Mouse (Mus musculus): ENCODE data around the gene Tcf7.

The Tcf7 gene

DNA sequence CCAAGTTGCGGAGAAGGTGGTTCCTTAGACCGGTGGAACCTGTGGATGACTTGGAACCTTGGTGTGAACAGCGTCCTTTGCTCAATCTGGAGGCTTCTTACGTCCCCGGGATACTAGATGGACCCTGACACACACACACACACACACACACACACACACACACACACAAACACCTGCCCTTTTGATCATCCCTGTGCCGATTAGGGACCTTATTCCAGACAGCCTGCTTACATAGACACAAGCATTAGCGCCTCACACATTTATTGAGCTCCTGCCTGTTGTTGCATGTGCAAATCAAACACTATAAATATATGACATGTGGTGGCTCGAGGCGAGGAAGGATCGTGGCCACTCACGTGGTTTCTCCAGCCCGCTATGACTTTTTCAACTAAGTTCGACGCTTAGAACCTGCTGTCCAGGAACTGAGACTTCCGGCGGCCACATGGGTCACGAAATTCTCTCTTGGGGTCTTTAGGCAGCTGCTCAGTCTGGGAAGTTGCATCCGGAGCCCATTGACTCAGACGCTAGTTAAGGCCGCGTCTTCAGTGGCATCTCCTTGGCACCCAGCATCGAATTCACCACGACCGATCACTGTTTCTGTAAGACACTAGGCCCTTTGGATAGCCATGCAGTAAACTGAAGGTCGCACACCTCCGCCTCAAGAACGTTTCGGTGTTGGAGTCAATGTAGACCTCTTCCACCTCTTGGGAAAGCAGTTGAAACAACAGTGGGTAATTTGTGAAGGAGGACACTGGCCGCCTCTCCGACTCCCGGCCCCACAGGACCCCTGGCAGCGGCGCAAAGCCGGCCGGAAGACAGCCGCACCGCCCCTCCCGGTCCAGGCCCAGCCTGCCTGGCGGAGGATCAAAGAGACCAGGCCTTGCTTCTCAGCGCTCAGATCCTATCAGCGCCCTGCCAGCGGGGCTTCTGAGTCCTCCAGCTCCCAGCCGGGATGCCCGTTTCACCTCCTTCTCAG is 1.1 kb upstream of the Tcf7 start:
- DNase-seq (ENCODE audit: low spot score): peak; percentile 62

DNA sequence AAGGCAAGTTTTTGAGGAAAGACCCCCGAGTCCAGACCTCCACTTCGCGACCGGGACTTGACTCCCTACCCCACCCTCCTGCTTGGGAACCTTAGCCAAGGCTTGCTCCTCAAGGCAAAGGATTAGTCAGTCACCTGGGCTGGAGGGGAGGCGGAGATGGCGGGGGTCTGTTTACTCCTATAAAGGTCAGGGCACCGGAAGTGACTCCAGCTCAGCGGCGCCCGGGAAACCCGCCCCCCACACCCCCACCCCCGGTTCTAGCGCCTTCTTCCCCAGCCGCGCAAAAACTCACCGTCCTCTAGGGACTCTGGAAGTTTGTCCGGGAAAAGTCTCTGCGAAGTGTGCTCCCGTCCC is 417 bp downstream of the Tcf7 start:
- no peak for DNase-seq (ENCODE audit: low spot score)

DNA sequence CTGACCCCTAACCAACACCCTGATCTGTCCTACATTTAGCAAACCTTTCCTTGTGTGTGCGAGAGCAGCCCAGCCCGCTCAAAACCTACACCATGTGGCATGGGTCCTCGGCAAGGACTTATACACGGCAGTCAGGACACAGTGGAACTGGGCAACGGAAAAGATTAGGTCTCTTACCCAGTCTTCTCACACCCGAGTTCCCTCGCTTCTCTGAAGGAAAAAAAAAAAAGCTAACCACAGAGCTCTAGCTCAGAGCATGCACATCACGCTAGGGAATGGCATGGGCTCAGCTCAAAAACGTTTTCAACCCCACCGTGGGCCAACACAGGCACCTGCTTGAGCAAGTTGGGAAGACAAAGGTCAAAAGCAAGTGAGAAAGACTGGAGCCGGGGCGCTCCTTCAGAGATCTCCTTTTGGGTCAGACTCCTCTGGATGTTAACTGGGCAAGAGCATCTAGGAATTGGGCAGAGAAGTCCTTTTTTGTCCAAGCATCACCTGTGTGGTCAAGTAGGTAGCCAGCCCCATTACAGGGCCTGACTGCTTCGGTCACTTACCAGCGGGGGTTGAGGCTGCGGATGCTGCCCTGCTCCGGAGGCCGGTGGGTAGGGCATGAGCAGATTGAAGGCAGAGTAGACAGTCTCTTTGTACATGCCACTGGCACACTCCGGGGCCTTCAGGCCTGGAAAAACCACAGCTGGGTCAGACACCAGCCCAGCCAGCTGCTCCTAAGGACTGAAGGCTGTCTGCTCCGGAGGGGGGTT is 1.1 kb downstream of the Tcf7 start:
- no peak for DNase-seq (ENCODE audit: low spot score)

DNA sequence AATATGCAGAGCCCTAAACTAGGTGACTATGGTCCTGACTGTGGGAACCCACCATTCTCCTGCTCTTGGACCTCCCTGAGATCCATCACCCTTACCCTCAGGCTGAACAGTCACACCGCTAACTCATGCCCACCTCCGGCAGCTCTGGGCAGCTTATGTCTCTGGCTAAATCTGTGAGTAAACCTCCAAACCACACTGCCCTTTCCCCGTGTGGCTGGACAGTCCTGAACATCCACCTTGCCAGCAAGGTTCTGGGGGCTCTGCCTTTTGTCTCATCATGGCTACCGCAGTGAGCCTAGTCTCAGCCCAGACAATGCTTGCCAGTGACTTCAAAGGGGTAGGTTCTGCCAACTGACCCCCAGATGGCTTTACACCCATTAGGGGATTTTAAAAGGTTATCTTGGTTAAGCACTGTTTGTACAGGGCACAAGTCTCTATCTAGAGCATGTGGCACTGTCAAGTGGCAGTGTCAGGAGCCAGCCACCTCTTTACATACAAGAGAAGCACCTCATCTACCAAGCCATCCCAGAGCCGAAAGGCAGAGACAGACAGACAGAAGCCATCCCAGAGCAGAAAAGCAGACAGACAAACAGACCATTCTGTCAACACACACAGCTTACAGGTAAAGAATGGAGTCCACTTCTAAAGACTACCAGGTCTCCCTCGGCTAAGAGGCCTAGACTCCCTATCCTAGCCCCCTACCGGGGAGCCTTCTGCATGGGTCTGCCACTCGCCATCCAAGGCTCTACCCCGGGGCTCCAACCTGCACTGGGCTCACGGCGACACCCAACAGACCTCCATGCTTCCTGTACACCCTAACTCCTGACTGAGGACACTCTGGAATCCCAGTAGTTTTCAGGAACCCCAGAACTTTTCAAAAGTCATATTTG is 2.0 kb downstream of the Tcf7 start:
- no peak for DNase-seq (ENCODE audit: low spot score)

DNA sequence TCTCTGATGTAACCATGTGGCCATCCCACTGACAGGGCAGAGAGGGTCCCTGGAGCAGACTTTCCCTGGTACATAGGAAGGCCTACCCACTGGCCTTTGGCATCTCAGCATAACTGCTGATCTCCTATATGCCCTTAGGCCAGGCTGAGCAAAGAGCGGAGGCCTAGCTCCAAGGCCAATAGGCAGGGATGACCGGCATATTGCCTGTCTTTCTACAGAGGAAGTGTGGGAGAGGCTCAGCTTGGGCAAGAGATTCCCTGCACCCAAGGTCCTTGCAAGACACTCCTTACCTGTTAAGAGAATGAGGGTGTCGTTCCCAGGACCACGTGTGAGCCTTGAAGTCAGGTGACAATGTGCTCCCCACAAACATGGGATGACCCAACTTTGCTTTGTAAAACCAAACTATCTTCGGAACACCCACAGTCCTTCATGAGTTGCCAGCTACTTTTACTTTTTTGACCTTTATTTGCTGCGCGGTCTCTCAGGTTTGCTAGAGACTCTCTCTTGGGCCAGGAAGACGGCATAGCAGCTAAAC is 3.1 kb downstream of the Tcf7 start:
- no peak for DNase-seq (ENCODE audit: low spot score)

DNA sequence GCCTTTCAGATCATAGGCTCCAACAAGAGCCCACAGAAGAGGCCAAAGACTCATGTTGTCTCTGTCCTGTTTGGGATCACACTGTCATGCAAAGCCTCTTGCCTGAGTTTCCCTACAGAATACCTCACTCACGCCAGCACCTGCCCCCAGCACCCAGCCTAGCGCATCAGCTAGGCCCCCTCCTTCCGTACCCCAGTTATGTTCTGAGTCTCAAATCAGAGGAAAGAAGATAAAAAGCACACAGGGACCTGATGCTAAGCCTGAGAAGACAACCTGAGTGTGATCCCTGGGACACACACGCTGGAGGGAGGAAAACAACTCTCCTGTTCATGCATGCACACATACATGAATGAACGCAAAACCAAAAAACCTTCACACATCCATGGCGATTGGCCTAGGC is 3.8 kb downstream of the Tcf7 start:
- DNase-seq (ENCODE audit: low spot score): no peak

DNA sequence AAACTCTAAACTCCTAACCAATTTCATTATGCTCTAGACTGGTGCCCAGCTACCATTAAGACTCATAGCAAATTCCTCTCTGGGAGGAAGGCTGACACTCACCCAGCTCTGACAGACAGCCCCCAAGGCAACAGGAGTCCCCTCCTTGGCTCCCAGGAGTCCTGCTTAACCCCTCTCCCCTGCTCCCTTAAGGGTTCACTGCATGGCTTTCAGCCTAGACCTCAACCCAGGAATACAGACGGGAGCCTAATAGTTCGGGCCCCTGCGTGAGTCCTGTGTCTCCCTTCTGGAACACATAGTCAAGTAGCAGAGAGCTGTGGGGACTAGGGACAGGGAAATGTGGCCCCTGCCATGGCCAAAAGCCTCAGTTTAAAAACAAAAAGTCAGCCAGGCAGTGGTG is 4.7 kb downstream of the Tcf7 start:
- no peak for DNase-seq (ENCODE audit: low spot score)

DNA sequence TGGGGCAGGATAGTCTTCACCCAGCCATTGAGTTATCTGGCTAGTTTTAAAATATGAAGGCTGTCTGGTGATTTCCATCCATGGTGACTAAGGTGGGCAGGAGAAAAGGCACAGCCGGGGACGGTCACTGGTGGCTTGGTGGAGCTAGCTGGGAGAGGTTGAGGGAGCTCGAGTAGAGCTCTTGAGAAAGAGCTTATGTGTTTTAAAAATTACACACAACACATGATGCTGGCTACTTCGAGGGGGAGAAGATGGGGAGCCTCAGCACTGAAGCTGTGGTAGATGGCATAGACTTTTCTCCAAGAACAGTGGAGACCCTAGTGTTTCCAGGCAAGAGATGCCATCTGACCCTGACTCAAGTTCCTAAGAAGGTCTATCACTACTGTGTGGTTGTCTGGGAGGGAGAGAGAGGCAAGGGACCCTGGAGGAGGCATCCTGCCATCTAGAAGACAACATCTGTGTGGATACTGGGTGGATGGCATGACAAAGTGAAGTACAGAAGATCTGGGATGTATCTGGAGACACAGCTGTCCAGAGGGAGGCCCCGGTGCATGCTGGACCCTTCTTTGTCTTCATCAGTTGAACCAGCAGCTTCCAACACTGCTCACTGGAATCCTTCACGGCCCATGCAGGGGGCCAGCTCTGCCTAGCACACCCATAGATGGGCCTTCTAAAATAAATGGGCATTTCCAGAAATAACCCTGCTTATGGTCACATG is 5.2 kb downstream of the Tcf7 start:
- no peak for DNase-seq (ENCODE audit: low spot score)

DNA sequence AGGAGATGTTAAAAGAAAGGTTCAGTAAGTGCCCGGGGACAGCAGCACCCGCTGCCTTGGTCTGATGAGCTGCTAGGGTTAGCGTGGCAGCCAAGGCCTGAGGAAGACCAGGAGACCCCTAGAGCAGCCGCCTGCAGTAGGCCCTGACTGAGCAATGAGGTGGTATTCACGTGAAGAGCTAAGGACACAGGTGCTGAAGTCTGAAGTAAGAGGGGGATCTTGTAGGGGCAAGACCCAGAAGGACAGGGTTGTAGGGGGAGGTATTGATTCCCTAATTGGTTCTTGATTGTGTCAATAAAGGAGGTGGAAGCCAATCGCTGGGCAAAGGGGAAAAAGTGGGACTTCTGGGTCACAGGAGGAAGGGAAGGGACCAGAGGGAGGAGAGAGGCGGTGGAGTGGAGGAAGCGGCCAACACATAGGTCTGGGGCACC is 5.8 kb downstream of the Tcf7 start:
- no peak for DNase-seq (ENCODE audit: low spot score)

DNA sequence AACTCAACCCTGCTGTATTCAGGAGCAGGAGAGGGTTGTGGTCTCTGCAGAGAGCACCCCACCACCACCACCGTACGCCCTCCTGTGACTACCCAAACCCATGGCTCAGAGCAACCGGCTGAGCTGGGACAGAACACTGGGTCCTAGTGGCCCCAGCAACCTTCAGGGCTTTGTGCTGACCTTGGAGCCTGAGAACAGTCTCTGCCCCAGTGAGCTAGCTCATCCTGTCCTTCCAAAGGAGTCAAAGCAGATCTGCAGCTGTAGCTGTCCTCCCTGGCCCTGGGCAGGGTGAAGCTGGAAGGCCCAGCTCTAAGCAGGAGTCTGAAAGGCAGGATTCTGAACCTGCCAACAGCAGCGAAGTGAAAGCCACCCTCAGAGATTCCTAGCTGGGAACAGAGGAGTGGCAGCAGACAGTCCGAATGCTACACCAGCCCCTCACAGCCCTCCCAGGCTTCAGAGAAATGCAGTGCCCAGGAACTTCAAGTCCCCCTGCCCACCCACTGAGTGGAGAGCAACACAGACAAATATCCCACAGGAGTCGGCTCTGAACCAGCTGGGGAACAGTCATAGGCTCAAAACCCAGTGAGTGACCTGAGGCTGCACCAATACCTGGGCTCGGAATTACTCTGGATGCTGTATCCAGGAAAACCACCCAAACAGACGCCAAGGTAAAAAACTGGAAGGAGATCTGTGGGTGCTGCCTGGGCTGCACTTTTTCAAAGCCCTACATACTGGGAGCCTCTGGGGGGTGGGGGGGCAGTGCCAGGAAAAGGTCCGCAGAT is 6.8 kb downstream of the Tcf7 start:
- peak; percentile 72 for DNase-seq (ENCODE audit: low spot score)

DNA sequence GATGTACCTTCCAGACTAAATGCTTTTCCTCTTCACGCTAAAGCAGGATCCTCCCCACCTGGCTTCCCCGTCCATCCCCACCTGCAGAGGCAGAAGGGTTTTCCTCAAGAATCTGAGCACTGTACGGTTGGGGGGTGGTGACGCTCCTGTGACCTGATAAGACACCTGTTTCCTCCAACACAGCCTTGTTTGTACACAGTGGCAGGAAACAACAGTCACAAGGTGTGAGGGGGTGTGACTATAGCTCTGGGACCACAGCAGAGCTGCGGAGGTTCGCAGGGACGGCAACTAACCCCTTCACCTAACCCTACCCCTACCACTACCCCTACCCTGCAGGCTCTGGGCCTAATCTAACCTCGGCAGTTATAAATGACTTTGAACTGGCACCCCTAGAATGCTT is 7.4 kb downstream of the Tcf7 start:
- no peak for DNase-seq (ENCODE audit: low spot score)

DNA sequence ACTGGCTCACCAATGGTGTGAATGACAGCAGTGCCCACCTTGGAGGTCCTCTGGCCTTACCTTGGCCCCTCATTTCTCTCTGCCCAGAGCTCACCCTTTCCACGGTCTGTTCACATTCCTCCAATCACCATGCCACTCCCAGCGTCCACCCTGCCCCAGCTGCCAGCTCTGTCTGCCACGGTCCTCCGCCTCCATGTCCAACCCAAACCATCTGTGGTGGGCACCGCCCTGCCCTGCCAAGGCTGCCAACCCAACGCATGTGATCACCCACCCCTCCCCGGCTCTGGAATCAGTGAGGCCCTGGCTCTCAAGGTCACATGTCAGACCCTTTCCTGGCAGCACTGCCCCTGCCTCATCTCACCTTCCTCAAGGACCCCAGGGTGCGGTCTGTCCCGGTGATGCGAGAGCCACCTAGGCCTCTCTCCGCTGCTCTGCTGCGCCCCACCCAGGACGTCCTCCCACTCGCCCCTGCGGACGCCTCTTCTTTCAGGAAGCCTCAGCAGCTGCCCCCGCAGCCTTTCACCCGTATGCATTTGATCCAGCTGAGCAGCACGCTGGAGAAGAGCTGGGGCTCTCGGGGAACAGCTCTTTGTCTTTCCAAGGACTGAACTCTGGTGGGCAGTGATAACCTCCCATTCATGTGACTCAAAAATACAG is 8.2 kb downstream of the Tcf7 start:
- peak; percentile 37 for DNase-seq (ENCODE audit: low spot score)

DNA sequence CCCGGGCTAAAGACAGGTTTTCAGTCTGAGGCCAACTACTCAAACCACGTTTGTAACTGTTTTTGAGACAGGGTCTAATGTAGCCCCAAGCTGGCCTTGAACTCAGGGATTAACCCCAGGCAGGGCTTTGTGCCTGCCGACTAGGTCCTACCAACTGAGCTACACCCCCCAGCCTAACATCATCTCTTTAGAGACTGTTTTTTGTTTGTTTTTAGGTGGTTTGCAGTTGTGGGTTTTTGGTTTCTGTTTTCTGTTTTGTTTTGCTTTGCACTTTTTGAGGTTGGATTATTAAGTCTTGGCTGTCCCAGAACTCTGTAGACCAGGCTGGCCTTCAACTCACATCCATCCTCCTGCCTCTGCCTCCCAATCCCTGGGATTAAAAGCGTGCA is 8.9 kb downstream of the Tcf7 start:
- DNase-seq (ENCODE audit: low spot score): no peak

DNA sequence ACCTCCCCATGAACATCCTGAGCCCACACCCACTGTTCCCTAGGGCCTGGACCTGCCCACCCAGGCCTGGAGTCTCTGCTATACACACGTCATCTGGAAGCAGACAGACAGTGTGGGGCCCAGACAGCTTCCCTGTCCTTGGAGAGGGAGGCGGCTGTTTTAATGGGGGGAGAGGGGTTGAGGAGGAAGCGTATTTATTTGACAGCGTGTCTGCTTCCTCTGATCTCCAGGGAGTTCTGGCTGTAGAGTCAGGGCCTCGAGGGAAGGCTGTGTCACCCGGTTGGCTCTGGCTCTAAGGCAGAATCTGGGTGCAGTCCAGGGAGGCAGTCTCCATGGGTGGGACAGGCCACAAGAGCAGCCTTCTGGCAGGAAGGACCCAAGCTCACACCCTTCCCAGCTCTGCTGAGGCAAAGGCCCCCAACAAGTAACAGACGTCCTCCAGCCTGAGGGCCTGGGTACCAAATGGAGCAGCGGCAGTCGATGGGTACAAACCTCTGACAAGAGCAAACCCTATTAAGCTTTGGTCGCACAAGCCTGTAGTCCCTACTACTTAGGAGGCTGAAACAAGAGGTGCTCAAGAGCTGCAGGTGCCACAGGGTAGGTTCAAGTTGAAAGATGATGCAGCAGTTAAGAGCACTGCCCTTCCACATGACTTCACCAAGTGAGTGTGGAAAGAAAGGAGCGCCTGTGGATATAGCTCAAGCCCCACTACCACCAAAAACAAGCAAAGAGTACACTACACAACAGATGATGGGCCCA is 9.5 kb downstream of the Tcf7 start:
- DNase-seq (ENCODE audit: low spot score): no peak

DNA sequence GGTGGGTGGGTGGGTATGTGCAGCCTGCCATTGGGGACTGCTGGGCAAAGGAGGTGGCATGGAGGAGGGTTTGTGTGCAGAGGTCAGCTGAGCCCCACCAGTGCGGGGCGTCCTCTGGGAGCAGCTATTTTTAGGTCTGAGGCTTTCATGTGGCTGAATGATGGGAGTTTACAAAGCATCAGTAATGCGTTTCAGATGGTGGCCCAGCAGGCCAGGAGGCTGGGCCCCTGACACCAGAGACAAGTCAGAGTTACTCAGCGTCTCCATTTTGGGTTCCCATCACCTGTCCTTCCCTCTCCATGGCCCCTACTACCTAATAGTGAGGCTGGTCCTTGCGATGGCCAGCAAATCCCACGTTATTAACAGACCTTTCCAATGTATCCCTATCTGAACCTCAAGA is 10.2 kb downstream of the Tcf7 start:
- DNase-seq (ENCODE audit: low spot score): no peak

DNA sequence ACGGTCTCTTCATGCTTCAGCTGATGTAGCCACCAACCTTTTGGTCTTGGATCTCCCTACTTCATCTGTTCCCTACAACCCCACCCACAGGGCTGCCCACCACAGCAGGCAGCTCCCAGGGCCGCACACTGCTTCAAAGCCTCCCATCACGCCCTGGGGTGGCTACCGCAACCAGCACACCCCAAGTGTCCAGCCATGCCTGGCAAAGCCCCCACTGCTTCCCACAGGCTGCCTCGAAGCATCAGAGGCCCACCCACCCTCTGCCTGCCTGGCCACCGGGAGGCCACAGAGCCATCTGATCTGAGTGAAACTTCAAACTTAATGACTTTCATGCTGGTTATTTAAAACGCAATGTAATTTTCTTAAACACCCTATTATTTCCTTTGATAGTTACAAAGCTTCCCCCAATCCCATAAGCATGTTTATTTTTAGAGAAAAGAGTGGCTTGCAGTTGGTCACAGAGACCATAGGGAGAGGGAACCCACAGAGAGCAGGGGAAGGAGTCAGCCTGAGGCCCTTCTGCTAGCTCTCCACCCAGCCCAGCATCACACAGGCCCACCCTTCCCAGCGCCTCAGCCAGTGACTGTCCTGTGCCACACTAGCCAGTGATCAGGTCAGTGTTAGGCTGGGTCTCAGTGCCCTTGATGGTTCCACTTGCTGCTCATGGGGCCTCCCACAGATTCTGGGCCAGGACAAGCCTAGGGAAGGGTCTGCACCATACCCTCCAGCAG is 10.9 kb downstream of the Tcf7 start:
- no peak for DNase-seq (ENCODE audit: low spot score)

DNA sequence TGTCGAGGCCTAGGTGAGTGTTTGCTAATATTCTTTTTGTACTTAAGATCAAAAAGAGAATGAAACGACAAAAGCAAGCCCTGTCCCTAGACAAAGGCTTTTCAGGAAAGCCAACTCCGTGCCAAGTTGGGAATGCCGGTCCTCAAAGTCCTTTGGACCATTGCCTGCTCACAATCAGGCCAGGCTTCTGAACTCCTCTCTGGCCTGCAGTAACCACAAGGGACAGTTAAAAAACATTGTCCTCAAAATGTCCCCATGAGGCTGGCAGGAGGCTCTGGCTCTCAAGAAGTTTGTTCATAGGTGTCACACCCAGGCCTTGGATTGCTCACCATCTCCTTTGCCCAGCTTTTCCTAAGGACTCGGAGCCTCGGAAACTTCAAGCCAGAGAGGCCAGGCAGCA is 13.0 kb downstream of the Tcf7 start:
- DNase-seq (ENCODE audit: low spot score): no peak

DNA sequence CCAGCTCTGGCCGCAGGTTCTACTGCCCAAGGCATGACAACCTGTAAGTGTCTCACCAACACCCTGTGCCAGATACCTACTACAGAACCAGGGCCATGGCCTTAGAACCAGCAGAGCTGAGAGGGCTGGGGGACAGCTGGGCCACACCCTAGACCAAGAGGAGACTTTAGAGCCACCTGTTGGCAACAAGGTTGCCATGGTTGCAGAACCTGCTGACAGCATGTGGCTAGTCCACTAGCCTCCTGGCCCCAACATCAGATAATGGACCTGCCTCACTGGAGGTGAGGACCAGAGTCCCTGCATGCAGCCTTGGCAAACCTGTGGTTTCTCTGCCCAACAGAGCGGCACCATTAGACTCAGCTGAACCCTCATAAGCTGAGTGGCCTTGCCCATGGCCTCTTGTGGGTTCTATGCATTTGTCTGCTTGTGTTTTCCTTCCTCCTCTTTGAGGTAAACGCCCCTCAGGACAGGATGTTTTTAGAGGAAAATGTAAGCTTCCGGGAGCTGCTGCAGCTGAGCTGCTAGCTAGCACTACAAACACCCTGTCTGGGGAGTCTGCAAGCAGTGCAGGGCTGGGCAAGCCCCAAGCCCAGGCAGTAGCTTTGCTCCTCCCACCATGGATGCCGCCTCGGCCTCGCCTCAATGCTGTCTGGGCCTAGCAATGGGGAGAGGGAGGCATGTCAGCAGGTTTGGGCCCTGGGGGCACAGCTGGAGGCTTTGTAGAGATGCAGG is 14.5 kb downstream of the Tcf7 start:
- no peak for DNase-seq (ENCODE audit: low spot score)

Data from ovary, adult 18-20 months (tissue).